Mouse (Mus musculus) brown adipose tissue, adult 24 weeks (tissue): ENCODE measurements at regions not wholly inside any gene's neighbourhood (a gene's known extent, or its start where the extent isn't known, plus 50 kb on each side); places are given as distances from the start of the nearest gene placed in this dataset.

Source experiments
- H3K27ac ChIP-seq: fragments of 200-500 bp; replicated peaks from 2 replicates; pipeline ENCODE4 v1.5.1; 2012; ENCODE audit warnings: low read depth, mild to moderate bottlenecking, low read length
- H3K4me1 ChIP-seq: fragments of 200-500 bp; 2 replicates; pipeline ENCODE4 v1.6.1; 2012; ENCODE audit warnings: low read length, mixed read lengths; ENCODE audit not compliant: control insufficient read depth, insufficient read depth, insufficient read length
- H3K4me3 ChIP-seq: fragments of 200-500 bp; 2 replicates; pipeline ENCODE4 v1.5.1; 2012; ENCODE audit warnings: low read depth, mild to moderate bottlenecking, low read length, moderate library complexity; ENCODE audit not compliant: insufficient read depth

DNA sequence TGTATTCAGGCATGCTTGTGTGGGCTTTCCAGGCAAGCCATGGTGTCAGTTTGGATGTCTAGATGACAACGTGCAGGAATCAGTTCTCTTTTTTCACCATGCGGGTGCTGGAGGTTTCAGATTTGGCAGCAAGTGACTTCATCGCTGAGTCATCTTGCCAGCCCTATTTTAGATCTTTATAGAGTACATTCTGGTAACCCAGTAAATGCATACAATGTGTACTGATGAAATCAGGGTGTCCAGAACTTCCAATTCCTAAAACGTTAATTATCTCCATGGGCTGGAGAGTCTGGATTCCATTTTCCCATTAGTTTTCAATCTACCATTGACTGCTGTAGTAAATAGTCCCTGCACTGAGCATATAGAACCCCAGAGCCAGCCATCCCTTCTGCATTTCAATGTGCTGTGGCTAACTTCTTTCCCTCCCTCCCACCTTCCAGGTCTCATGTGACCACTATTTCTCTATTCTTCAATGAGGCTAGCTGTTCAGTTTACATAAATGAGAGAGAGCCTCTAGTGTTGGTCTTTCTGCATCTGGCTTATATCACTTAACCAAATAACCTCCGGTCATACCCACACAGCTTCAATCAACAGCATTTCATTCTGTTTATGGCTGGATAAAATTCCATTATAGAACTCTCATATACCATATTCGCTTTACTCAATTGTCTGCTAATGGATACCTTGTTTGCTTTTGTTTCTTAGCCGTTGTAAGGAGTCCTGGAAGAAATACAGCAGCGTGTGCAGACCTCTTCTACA lies 234.9 kb downstream of the Dact1 start:
- H3K27ac ChIP-seq, result no peak overlapping the region; the same call in 1 of the 2 replicates
- no peaks in the 10 kb centered on the region for H3K4me1 ChIP-seq
- no peak overlapping the region for H3K4me3 ChIP-seq

DNA sequence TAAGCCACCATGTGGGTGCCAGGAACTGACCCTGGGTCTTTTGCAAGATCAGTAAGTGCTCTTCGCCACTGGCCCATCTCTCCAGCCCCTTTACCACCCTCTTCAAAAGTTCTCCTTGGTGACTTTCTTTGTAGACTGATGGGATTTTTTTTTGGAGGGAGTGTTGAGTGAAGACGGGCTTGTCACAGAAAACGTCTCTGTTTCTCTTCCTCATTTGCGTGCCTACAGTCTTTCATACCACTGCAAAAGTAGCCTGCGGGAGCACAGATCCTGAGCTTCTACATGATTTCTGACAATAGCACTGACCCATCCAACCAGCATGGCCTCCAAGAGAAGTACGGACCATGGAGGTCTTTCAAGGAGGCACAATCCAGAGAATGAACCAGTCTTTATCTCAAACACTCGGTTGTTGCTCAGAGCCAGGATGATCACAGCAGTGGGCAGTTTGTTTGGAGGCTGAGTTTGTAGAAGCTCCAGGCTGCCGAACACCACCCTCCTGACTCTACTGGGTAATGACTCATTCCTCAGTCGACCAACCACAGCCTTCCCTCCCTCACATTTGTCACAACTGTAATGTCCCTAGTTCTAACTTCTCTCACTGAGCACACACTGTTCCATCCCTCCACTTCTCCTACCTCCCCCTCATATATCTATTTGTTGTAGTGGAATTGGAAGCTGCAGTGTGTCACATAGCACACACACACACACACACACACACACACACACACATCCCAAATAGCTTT lies 237.0 kb downstream of the Dact1 start:
- Histone ChIP-seq H3K4me1 (no peaks in the 10 kb centered on the region), H3K4me3 (no peak overlapping the region), H3K27ac (0 out of 2 replicates have a peak overlapping the region, but pooled peaks have one; percentile 19)

DNA sequence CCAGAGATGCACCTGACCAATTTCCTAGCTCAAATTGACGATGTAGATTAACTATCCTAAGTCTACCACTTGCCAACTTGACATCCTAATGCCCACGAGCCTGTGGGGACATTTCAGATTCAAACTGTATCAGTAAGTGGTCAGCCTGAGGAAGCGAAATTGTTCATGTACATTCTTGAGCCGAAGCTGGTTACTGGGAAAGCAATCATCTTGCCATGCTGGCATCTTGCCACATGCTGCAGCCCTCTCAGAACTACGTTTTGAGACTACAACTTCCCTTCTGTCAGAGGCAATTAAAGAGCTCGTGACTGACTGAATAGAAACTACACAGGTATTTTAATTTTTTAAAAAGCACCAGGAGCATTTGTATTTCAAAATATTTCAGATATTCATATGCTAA lies 239.7 kb downstream of the Dact1 start:
- Histone ChIP-seq H3K4me1 (no peaks in the 10 kb centered on the region), H3K27ac (no peak overlapping the region)

DNA sequence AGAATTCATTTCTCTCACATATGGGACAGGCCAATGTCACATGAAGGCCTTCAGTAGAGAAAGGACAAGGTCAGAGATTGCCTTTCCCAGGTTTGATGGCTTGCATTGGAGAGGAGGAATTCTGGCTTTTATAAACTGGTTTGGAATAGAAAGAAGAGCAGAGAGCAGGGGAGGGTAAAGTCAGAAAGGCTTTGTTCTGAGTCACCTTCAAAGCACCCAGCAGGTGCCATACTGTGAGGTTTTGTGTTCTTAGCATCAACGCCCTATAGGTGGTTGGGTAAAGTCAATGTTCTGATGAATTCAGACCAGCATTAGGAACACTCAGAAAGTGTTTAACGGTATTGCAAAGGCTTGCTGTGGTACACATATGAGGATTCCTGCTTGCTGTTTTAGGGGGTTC lies 244.5 kb downstream of the Dact1 start:
- Histone ChIP-seq H3K4me3 (no peak overlapping the region), H3K27ac (no peak overlapping the region), H3K4me1 (no peaks in the 10 kb centered on the region)

More for the DNA sequence above, 239.7 kb downstream of the Dact1 start:
- no peak overlapping the region for H3K4me3 ChIP-seq

DNA sequence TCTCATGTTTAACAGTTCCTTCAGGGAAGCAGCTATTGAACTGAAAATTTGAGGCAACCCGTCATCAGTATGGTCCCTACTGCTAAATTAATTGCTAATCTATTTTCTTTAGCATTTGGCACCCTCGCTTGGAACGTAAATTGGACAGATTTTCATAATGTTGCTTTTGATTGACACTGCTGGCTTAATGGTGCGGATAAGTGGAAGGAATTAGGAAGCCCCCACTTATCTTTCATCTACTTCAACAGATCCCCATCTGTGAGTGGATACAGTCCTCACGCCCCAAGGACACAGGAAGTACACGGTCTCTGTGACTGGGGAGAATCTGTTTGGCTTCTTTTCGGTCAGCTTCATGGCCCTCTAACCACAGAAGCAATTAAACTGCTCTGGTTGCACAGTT lies 251.6 kb downstream of the Dact1 start:
- Histone ChIP-seq H3K4me1 (no peaks in the 10 kb centered on the region), H3K27ac (no peak overlapping the region), H3K4me3 (no peak overlapping the region)

DNA sequence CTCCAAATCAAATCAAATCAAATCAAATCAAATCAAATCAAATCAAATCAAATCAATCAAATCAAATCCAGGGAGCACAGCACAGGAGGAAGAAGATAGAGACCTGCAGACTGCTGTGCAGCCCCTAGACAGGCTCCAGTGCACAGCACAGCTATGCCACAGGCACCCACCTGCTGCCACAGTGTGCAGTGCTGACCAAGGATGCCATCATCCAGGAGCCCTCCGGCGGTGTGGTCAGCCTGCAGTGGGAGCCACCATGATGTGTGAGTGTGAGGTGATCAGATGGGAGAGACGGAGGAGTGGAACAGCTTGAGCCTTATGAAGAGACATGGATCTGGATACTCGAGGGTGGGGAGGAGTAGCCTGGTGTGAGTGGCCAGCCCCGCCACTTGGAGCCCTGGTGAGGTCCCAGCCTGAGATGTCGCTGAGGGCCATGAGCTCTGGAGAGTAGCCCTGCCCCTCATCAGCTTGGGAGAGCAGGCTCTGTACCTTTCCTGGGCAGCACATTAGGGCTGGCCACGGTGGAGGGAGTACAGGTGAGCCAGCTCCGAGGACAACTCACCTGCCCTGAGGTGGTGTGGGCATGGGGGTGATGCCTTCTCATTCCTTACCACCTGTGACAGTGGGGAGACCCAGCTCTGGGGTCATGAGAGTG lies 252.4 kb downstream of the Dact1 start:
- no peaks in the 10 kb centered on the region for H3K4me1 ChIP-seq
- no peak overlapping the region for H3K4me3 ChIP-seq
- H3K27ac ChIP-seq, result no peak overlapping the region

DNA sequence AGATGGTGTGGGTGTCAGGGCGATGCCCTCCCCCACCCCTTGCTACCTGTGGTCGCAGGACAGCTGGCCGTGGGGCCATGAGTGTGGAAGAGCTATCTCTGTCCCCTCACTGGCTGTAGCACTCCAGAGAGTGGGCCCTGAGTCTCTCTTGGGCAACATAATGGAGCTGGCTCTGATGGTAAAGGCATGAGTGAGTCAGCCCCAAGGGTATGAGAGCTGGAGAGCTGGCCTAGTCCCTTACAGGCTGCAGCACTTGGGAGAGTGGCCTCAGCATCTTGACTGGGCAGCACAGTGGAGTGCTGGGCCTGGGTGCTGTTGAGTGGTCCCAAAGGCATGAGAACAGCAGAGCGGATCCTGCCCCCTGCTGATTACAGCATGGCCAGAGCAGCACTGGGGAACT lies 253.5 kb downstream of the Dact1 start:
- H3K4me1 ChIP-seq, result no peaks in the 10 kb centered on the region
- no peak overlapping the region for H3K4me3 ChIP-seq
- no peak overlapping the region for H3K27ac ChIP-seq

DNA sequence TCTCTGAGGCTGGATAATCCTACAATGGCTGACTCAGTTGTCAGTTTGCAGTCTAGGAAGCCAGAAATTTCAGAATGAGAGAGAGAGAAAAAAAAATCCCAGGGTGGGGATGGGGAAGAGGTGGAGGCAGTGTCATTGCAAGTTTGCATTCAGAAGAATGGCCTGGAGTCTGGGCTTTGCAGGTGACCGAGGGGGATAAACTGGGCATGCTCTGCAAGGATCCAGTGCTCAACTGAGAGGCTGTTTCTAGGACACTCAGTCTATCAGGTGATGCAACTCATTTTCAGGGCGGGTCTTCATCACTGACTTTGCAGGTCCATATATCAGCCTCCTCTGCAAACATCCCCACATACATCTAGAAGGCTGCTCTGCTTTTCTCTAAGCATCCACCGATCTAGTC lies 256.7 kb downstream of the Dact1 start:
- Histone ChIP-seq H3K4me1 (no peaks in the 10 kb centered on the region), H3K4me3 (no peak overlapping the region), H3K27ac (no peak overlapping the region)

DNA sequence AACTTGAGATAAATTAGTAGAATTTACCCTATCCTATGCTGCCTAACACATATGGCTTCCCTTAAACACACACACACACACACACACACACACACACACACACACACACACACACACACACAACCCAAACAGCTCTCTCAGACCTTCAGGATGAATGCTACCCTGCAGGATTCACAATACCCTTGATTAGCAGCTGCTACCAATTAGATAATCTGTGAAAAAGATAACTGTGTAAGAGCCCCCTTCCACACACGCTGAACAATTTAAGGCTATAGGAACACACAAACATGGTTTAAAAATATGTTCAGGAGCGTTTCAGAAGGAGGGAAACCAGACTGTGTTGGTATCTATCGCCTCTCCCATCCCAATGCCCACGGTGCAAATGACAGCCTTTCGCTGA lies 258.6 kb downstream of the Dact1 start:
- H3K4me3 ChIP-seq, result no peak overlapping the region
- no peaks in the 10 kb centered on the region for H3K4me1 ChIP-seq
- no peak overlapping the region for H3K27ac ChIP-seq

DNA sequence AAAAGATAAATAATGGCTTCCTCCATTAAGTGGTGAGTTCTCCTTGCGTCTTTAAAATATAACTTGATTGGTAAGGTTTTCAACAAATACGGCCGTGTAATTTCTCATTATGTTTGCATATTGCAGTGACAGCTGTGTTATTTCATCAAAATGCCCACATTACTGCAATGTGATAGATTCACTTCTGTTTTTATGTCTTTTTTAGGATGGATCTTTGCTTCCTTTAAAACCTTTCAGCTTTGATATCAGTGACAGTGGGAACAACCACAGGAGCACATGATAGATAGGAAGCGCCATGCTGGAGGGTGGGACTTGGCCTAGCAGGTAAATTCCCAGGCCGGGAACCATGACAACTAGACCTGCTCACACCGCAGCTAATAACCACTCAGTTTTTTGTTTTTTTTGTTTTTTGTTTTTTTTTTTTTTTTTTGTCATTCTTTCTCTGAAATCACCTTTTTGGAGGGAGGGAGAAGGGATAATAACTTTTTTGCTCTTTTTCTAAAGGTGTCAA lies 259.3 kb downstream of the Dact1 start:
- Histone ChIP-seq H3K4me1 (no peaks in the 10 kb centered on the region), H3K27ac (no peak overlapping the region), H3K4me3 (no peak overlapping the region)

DNA sequence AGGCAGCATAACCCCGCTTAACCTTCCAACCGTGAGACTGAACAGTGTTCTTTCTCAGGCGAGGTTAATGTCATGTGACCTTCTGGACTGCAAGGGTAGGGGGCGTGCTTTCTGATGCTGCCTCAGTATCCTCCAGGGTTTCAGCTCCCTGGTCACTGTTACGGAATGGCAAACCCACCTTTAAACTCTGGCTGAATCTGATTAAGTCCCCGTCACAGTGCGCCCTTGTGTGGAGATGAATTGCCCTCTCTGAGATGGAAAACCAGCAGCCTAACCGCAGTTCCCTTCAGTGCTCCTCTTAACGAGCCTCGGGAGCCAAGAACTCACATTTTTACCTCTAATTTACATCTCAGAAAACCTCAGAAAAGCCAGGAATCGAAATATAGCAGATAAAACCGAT lies 260.0 kb downstream of the Dact1 start:
- Histone ChIP-seq H3K27ac (no peak overlapping the region), H3K4me3 (no peak overlapping the region), H3K4me1 (no peaks in the 10 kb centered on the region)

DNA sequence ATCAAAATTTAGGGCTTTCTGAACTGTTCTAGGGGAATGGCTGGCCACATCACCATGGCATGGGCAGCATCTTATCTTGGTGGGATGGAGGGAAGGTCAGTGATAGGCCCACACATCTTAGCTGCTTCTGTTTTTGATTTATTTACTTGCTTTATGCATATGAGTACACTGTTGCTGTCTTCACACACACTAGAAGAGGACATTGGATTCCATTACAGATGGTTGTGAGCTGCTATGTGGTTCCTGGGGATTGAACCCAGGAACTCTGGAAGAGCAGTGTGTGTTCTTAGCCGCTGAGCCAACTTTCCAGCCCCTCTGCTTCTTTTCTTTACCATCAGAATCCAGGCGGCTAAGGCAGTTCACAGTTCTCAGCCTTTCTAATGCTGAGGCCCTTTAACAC lies 260.4 kb downstream of the Dact1 start:
- Histone ChIP-seq H3K4me3 (no peak overlapping the region), H3K4me1 (no peaks in the 10 kb centered on the region), H3K27ac (no peak overlapping the region)

DNA sequence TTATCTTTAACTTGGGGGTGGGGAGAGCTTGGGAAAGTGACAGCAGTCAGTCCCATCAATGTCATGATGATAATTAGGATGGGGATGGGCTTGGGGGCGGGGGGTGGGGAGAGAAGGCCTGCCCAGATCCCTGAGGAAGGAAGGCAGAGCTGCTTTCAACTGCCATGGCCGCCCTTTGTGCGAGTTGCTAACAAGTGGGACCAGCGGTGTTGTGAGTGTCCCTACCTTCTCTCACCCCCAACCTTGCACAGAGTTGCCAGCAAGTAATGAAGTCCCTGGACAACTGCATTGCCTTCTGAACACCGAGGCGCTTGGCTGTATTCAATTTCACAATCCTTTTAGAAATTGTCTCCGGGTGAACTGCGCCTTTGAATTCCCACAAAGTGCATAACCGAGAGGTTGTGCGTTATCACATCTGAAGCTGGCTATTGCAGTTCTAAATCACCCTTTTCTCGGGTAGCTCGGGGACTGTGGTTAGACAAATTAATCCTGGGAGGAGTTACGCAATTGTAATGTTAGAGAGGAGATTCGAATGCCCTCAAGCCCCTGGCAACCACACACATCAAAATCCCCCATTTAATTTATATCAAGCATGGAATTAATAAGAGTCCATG lies 257.9 kb upstream of the Daam1 start:
- no peak overlapping the region for H3K27ac ChIP-seq
- H3K4me1 ChIP-seq, result no peaks in the 10 kb centered on the region
- H3K4me3 ChIP-seq, result no peak overlapping the region

DNA sequence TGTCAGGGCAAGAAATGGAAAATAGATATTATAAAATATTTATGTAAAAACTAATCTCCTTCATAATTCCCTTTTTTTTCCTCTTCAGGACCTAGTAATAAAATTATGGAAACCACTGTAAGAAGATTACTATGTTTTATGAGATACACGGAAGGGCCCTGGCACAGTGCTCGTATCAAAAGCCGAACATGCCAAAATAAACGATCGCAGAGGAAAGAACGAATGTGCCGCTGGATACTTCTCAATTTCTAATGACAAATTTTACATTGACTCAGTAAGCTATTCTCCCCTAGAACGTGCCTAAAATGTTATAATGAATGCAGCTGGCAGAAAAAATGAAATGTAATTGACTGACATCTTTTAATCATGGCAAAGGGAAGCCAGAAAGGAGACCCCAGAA lies 257.4 kb upstream of the Daam1 start:
- Histone ChIP-seq H3K4me3 (no peak overlapping the region), H3K27ac (no peak overlapping the region)

DNA sequence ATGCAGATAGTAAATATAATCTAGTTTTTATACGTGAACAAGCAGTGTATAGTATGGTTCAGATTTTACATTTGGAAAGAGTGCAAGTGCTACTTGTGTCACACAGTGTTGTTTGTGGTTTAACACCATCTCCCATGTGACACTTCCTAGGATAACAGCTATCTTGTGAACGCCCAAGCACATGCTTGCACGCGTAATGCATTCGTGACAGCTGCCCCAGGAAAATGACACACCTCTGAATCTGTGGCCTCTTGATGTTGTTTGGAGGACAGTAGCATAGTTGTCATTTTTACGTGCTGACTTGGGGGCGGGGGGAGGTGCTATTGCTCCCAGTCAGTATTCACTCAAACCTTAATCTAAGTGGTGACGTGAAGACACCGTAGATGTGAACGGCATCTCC lies 256.2 kb upstream of the Daam1 start:
- Histone ChIP-seq H3K27ac (no peak overlapping the region), H3K4me1 (no peaks in the 10 kb centered on the region), H3K4me3 (no peak overlapping the region)

More for the DNA sequence above, 257.4 kb upstream of the Daam1 start:
- no peaks in the 10 kb centered on the region for H3K4me1 ChIP-seq
